Mouse (Mus musculus) small intestine, adult 2 months (tissue): ENCODE results near the gene Fsd1.

Experiments used
- CTCF ChIP-seq: fragments of 200-500 bp; IDR thresholded peaks from 2 replicates; pipeline ENCODE4 v1.5.1; 2012; ENCODE audit warnings: low read depth, mild to moderate bottlenecking, control low read depth, inconsistent platforms, low read length, moderate library complexity, mixed read lengths; ENCODE audit not compliant: insufficient replicate concordance, insufficient read length; ENCODE audit errors: extremely low read depth
- POLR2A ChIP-seq: fragments of 200-500 bp; IDR thresholded peaks from 2 replicates; pipeline ENCODE4 v1.6.1; 2012; ENCODE audit warnings: low read depth, mild to moderate bottlenecking, control low read depth, inconsistent platforms, low read length, moderate library complexity

DNA sequence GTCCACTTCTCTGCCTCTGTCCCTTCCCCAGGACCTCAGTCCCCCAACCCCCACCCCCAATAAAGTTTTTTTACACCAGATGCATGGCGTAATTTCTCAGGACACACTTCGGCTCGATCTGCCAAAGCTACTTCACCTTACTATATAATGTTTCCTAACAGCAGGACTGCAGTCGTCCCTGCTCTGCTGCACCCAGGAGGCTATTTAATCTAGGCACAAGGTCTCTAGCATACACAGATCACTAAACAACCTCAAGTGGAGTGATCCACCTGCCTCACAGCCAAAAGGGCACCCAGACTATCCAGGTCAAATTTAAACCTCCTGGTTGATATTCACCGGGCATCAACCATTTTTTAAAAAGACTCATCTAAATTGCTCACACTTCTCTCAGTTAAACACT is 40.6 kb upstream of the Fsd1 start:
- TF ChIP-seq CTCF = no peak
- TF ChIP-seq POLR2A = no peak
